Mouse (Mus musculus): ENCODE results near the gene Desi1.

DNA sequence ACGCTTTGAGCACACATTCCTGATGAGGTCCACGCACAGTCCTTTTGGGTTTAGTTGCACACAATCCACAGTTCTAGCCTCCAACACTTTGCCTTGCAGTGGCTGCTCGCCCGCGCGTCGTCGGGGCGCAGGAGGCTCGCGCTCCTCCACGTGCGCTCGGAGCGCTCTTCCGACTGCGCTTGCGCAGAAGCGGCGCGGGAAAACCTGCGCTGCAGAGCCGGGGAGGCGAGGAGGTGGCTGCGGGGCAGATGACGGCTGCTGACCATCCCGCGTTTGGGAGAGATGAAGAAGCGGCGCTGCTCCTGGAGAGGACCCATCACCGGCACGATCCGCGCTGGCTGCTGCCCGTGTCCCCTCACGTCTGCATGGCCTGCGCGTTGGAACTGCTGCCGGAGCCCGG, 36.2 kb upstream of the Desi1 start, which contains the start of gene Mei1:
- TF ChIP-seq GATA1 (IDR thresholded peaks at IDR 0.05; ENCODE audit: low read length) (no peak), TAL1 (IDR thresholded peaks at IDR 0.05; ENCODE audit: low read length) (no peak)
